Mouse (Mus musculus) A20 (cell line): Measurements from ENCODE around the gene Ppp1r14b.

Experiments used
- DNase-seq: peaks from one replicate; pipeline ENCODE4 v3.0.0-alpha.2; 2011; ENCODE audit warnings: low read depth, low spot score

Gene Ppp1r14b

DNA sequence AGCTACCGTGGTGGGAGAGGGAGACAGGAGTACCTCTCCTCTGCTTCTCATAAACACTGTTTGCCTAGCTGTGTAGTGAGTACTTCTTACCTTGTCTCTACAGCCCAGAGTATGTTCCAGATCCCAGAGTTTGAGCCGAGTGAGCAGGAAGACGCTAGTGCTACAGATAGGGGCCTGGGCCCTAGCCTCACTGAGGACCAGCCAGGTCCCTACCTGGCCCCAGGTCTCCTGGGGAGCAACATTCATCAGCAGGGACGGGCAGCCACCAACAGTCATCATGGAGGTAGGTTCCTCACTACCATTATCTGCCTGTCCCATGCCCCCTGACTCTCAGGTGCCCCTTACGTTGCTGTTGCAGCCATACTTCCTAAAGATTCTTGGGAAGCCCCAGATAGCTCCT, 32.0 kb upstream of the Ppp1r14b start:
- DNase-seq, result no peak

DNA sequence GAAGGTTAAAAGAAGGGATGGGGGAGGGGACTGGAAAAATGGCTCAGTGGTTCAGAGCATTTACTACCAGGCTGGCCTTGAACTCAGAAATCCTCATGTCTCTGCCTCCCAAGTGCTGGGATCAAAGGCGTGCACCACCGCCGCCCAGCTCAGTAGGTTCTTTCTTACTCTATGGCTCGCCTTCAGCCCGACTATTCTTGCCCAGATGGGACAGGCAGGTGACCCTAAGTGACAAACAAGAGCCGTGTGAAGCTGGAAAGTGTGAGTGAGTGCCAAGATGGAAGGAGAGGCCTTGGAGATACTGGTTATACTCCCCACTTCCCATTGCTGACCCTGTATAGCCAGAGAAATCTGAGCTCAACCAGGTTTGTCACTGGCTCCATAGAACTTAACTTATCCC, 31.1 kb upstream of the Ppp1r14b start:
- DNase-seq, result no peak

DNA sequence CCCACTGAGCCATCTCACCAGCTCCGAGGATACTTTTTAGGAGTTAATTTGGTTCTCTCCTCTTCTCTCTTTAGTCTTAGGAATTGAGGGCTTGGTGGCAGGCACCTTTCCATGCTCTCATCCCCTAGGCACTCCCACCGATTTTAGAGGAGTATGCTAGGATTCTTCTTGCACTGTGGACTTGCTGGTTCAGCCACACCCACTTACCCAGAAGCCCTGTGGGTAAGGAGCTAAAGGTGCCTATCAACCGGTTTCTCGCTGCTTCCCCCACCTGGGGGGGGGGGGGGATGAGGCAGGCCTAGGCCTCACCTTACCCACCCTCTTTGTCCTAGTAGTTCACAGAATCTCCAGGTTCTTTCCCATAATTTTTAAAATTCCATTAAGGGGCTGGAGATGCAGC, 27.0 kb upstream of the Ppp1r14b start:
- no peak for DNase-seq

DNA sequence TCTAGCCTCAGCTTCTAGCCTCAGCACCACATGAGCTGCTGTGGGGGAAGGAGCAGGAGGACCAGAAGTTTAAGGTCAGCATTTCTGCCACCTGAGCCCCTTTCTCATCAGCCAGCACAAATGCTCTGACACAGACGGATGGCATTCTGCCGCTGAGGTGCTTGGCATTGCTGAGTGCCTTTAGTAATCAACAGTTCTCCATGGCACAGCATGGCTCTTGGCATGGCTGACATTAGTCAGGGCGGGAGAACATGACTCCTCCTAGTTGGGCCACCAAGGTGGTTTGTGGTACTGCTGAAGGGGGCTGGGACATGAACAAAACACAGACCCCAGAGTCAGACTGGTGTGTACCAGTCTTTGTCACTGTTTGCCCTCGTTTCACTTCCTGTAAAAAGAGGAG, 26.6 kb upstream of the Ppp1r14b start:
- no peak for DNase-seq

GRCm38 (mm10) chr19:6949532-6949931, 25.2 kb upstream of the Ppp1r14b start:
- DNase-seq, result no peak

DNA sequence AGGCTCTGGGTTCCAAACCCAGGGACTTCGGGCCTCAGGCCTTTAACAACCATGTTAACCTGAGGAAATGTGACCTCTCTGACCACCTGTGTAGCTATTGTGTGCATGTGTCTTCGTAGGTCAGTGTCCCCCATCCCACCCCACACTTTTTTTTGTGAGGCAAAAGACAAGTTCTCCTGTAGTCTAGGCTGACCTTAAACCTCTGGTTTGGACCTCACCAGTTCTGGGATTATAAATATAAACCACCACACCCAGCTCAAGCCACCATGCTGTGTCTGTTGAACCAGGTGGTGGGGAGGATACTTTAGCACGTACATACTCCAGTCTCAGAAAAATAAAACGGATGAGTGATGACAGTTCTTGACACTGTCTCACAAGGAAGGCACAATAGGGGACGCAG, 24.8 kb upstream of the Ppp1r14b start:
- DNase-seq, result no peak

DNA sequence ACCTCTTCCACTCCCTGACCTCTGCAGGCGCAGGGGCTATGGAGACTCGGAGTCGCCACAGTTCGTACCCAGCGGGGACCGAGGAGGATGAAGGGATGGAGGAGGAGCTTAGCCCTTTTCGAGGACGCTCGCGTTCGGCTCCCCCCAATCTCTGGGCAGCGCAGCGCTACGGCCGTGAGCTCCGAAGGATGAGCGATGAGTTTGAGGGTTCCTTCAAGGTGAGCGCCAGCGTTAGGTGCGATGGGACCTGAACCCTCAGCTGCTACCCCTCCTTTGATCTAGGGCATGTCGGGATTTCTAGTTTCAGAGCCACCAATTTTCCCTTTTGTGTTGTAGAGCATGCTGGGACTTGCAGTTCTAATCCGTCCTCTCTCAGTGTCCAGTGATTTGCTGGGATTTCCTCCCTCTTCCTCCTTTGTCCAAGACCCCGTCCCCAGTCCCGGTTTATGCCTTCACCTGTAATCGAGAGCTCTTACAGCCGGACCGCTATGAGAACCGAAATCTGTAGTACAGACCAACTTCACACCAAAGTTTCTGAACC, 24.1 kb upstream of the Ppp1r14b start:
- peak; percentile 77 for DNase-seq

DNA sequence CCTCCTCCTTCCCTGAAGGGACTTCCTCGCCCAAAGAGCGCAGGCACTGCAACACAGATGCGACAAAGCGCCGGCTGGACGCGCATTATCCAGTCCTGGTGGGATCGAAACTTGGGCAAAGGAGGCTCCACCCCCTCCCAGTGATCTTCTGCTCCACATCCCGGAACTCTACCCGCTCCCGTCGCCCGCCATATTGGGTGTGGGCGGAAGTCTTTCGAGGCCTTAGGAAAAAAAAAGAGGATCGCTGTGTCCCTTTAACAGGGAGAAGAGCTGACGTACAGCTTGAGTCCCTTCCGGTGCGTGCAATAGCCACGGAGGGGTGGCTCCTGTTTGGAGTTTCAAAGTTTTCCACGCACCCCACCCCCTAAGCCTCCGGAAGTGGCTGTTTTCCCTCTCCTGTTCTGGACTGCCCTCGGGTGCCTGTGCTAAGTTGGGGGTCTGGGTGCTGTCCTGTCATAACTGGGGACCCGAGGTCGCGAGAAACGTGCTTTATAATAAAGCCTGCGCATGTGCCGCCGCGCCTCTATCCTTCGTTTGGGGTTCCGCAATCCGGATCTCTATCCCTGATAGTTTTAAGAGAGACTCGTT, 23.3 kb upstream of the Ppp1r14b start:
- DNase-seq, result peak; percentile 89

DNA sequence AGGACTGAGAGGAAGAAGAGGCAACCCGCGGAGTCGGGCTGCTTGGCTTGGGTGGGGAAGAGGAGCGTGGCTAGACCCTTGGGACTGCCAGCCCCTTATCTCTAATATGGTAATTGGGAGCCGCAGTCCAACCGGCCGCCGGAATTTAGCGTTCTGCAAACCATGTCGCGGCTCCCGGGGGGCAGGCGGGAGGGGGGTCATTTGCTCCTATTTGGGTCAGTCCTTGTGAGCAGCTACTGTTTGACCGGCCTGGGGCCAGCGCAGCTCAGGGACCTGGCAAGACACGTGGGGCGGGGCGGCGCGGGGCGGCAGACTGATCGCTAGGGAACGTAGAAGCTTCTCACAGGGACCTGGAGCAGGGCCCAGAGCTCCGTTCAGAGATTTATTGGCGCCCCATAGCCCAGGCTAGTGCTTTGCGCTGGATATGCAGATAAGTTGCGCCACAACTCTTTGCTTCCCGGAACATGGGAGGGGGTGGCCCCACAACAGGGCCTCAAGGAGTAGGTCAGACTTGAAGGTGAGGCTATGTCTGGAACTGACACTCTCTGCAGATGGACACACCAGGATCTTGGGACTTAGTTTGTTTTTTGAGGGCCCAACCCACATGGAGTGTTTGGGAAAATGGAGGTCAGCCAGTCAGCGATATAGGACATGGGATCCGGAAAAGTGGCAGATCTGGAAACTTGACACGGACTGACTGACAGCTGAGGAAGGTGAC, 22.6 kb upstream of the Ppp1r14b start:
- DNase-seq, result peak; percentile 64

- no peak for DNase-seq
Observed at GRCm38 (mm10) chr19:6952712-6953037, 22.1 kb upstream of the Ppp1r14b start.

GRCm38 (mm10) chr19:6954046-6954445, 20.7 kb upstream of the Ppp1r14b start:
- peak; percentile 47 for DNase-seq

DNA sequence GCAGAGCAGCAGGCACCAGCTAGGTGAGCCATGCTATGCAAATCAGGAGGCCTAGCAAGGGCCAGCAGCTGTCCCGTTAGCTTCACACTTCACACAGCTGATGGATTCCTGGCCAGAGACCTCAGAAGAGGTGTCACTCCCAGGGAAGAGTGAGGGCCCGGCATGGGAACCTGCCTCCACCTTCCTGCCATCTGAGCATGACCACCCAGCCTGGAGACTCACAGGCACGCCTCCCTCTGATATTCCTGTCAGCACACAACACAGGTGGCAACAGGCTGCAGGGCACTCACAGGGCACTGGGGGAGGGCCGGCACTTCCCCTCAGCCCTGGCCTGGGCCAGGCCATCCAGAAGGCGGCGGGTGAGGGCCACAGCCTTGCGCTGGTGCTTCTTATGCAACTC, 19.3 kb upstream of the Ppp1r14b start:
- DNase-seq, result peak; percentile 60

- no peak for DNase-seq
Observed at GRCm38 (mm10) chr19:6956461-6956860, 18.3 kb upstream of the Ppp1r14b start.

DNA sequence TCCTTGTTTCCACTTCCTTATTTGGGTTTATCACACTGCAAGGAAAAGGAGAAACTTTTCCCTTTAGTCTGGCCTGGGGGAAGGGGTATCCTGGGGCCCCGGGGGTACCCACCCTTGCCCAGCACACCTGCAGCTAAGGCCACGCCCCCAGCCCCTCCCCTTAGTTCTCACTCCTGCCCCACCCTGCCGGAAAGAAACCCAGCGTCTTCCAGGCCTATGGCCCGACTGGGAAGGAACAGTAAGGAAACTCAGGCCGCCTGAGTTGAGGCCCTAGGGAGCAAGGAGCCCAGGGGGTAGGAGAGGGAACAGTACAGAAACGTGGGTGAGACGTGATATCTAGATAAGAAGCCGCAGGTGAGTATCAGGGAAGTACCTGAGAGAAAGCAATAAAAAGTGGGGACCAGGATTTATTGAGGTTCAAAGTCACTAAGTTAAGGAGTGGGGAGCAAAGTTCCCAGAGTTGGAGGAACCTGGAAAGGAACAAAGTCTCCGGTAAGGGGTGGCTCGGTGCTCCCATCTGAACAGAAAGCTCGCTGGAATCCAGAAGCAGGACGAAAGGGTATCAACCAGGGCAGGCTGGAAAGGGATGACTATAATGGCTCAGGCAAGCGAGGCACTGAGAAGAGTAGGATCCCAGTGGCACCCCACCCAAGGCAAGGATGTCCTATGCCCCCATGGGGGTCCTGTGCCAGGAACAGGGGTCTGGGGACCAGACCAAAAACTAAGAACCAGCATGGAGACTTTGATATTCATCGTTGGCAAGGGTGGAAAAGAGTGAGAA, 6.1 kb upstream of the Ppp1r14b start:
- DNase-seq, result peak; percentile 47

DNA sequence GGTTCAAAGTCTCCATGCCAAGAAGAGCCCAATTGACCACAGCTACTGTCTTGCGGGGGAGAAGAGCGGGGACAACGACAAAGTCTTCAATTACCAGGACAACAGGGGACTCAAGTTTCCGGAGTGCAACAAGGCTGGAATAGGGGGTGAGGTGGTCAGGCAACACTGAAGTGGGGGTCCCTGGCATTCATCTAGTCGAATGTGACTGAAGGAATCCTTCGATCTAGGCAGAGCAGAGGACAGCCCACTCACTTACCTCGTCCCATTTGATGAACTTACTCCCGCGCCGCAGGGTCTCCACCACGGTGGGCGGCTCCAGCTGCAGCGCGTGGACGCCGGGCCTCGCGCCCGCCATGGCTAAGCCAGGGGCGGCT, 5.5 kb upstream of the Ppp1r14b start:
- DNase-seq, result no peak

GRCm38 (mm10) chr19:6969665-6970381, 4.9 kb upstream of the Ppp1r14b start:
- peak; percentile 84 for DNase-seq

- no peak for DNase-seq
Observed at GRCm38 (mm10) chr19:6970460-6971085, 4.2 kb upstream of the Ppp1r14b start.

DNA sequence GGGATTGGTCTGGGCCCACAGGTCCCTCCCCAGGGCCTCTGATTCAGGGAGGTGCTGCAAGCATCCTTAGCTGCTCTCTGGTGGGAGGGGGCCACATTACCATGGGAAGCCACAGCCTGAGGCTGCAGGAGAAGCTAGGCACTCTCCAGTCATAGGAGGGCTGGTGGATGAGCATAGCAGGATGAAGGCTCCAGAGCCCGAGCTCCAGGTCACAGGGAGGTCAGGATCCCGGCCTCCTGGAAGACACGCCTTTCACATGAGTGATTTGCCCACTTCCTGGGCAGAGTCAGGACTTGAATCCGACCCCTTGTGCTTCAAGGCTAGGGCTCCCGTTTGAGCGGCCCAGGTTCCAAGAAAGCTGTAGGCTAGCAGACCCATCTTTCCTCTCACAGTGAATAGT, 3.1 kb upstream of the Ppp1r14b start:
- DNase-seq, result no peak

- no peak for DNase-seq
Observed at GRCm38 (mm10) chr19:6972247-6972917, 2.4 kb upstream of the Ppp1r14b start.

DNA sequence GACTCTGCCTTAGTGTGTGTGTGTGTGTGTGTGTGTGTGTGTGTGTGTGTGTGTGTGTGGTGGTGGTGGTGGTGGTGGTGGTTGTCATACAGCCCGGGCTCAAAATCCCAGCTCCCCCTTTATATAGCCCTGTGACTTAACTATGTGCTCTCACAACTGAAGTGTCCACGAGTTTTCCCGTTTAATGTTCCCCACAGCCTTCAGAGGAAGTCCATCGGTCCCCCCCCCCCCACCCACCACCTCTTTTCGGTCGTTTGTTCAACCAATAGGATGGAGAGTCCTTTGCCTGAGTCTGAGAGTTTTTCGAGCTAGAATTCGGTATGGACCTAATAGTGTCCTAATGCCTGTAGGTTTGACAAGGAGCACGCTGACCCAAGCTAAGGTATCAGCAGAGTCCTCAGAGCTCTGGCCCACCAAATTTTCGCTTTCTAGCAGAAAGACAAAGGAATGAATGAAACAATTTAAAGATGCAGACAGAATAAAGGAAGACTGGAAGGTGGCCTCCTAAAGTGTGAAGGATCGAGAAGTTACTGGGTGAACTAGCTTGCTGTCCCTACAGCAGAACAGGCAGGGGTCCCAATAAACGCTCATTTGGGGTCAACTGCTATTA, 1.1 kb upstream of the Ppp1r14b start:
- DNase-seq, result no peak
